Mouse (Mus musculus): ENCODE measurements around the gene 1700029J07Rik. TPM values are rescaled to one million over a fixed set of nuclear protein-coding genes. Genes with fewer than 3 reads are reported as not detected.

1700029J07Rik gene
- polyA plus RNA-seq, 1 experiment from 2014 or later = 6.1 TPM

DNA sequence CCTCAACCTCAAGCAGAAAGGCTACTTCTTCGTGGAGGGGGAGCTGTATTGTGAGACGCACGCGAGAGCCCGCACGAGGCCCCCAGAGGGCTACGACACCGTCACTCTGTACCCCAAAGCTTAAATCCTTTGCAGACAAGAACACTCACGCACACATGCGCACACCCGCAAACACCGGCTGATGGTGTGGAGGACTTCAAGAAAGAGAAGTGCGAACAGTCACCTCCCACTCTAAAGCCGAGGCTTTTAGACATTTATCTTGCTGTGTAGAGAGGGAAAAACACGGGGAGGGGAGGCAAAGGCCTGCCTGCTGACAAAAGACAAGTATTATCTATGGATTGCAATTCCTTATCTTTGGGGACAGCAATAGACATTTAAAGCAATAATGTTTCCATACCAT lies 56.2 kb downstream of the 1700029J07Rik start:
- ATAC-seq (ENCODE audit: low read depth) = no peak
- Histone ChIP-seq H3K9ac (ENCODE audit: low read length) (no peak overlapping the region), H3K27me3 (ENCODE audit: control insufficient read depth, insufficient read depth, low read depth, low read length) (no peaks in the 10 kb centered on the region), H3K27ac (ENCODE audit: low read length) (no peak overlapping the region), H3K9me3 (ENCODE audit: control insufficient read depth, low read length) (no peaks in the 10 kb centered on the region; the same call in 1 of the 2 replicates), H3K4me3 (ENCODE audit: low read length) (no peak overlapping the region), H3K4me1 (replicated peaks; ENCODE audit: control insufficient read depth, insufficient read depth, low read length) (peaks cover 4% of the 10 kb centered on the region; the same call in 1 of the 2 replicates), H3K4me2 (ENCODE audit: low read depth, low read length) (no peak overlapping the region), H3K36me3 (ENCODE audit: control insufficient read depth, insufficient read depth, low read length) (no peaks in the 10 kb centered on the region)
- WGBS = 75% methylated on average over 15 of the region's 15 CpGs

DNA sequence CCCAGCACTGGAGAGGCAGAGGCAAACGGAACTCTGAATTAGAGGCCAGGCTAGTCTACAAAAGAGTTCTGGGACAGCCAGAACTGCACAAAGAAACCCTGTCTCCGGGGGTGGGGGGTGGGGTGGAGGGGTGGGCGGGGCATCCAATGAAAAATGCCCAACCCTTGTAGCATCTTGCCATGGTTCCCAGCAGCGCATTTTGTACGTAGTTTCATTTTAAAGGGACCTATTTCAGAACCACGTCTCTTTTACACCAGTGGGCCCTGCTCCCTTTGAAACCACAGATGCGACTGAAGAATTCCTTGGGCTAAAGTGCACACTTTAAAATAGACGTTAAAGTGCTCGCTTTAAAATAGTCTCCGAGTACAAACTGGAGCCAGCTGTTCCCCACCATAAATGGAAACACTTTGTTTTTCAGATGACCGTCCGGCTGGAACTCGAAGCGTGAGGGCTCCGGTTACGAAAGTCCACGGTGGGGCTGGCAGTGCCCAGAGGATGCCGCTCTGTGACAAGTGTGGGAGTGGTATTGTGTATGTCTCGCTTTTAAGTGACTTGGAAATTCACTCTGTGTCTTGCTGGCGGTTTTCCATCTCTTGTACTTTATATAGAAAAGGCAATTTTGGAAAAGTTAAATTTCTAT lies 57.9 kb downstream of the 1700029J07Rik start:
- 63% methylated on average over 20 of the region's 20 CpGs for WGBS
- Histone ChIP-seq H3K27me3 (ENCODE audit: control insufficient read depth, insufficient read depth, low read depth, low read length) (no peaks in the 10 kb centered on the region), H3K9me3 (ENCODE audit: control insufficient read depth, low read length) (no peaks in the 10 kb centered on the region; the same call in 1 of the 2 replicates), H3K4me1 (replicated peaks; ENCODE audit: control insufficient read depth, insufficient read depth, low read length) (peaks cover 4% of the 10 kb centered on the region; the same call in 1 of the 2 replicates), H3K9ac (ENCODE audit: low read length) (no peak overlapping the region), H3K36me3 (ENCODE audit: control insufficient read depth, insufficient read depth, low read length) (no peaks in the 10 kb centered on the region), H3K4me2 (ENCODE audit: low read depth, low read length) (peak overlapping the region; percentile 32), H3K27ac (ENCODE audit: low read length) (0 out of 2 replicates have a peak overlapping the region, but pooled peaks have one; percentile 10), H3K4me3 (ENCODE audit: low read length) (peak overlapping the region; percentile 20)
- ATAC-seq (ENCODE audit: low read depth) = peak; percentile 67

DNA sequence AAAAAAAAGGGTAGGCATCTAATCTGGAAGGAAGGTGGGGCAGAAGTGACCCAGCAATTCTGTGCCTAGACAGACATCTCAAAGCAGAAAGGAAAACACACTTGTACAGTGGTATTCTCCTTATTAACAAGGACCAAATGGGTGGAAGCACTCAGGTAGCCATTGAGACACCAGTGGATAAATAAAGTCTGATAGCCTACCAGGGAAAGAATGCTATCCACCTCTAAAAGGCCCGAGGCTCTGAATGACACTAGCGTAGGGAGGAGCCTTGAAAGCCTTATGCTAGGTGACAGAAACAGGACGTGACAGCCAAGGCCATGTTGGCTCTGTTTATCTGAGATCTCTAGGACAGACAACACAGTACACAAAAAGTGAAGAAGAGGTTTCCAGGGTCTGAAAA lies 58.6 kb downstream of the 1700029J07Rik start:
- H3K4me1 ChIP-seq (replicated peaks; ENCODE audit: control insufficient read depth, insufficient read depth, low read length) = peaks cover 4% of the 10 kb centered on the region; the same call in 1 of the 2 replicates
- H3K9ac ChIP-seq (ENCODE audit: low read length) = no peak overlapping the region
- H3K4me3 ChIP-seq (ENCODE audit: low read length) = no peak overlapping the region
- no peak overlapping the region for H3K27ac ChIP-seq (ENCODE audit: low read length)
- no peak for ATAC-seq (ENCODE audit: low read depth)
- H3K4me2 ChIP-seq (ENCODE audit: low read depth, low read length) = no peak overlapping the region
- no peaks in the 10 kb centered on the region for H3K27me3 ChIP-seq (ENCODE audit: control insufficient read depth, insufficient read depth, low read depth, low read length)
- H3K36me3 ChIP-seq (ENCODE audit: control insufficient read depth, insufficient read depth, low read length) = no peaks in the 10 kb centered on the region
- H3K9me3 ChIP-seq (ENCODE audit: control insufficient read depth, low read length) = no peaks in the 10 kb centered on the region; the same call in 1 of the 2 replicates
- 67% methylated on average over 3 of the region's 3 CpGs for WGBS

DNA sequence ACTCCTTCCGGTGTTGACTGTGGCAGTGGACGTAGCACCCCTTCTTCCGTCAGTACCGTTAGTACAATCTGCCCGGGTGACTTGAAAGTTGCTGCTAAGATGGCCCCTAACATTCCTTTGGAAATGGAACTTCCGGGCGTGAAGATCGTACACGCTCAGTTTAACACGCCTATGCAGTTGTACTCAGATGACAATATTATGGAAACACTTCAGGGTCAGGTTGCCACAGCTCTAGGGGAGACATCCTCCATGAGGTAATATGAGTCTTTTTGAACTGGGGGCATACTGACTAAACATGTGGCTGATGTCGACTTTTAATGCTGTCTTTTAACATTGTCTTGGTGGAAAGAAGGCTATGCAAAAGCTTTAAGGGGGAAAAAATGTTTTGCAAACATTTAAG lies 61.3 kb downstream of the 1700029J07Rik start:
- whole genome bisulfite sequencing = 72% methylated on average over 11 of the region's 11 CpGs
- H3K27ac ChIP-seq (ENCODE audit: low read length) = no peak overlapping the region
- no peaks in the 10 kb centered on the region for H3K36me3 ChIP-seq (ENCODE audit: control insufficient read depth, insufficient read depth, low read length)
- ATAC-seq (ENCODE audit: low read depth) = no peak
- no peak overlapping the region for H3K9ac ChIP-seq (ENCODE audit: low read length)
- peaks cover 6% of the 10 kb centered on the region; the same call in 1 of the 2 replicates for H3K4me1 ChIP-seq (replicated peaks; ENCODE audit: control insufficient read depth, insufficient read depth, low read length)
- H3K4me3 ChIP-seq (ENCODE audit: low read length) = no peak overlapping the region
- no peak overlapping the region for H3K4me2 ChIP-seq (ENCODE audit: low read depth, low read length)
- no peaks in the 10 kb centered on the region; the same call in 1 of the 2 replicates for H3K9me3 ChIP-seq (ENCODE audit: control insufficient read depth, low read length)
- H3K27me3 ChIP-seq (ENCODE audit: control insufficient read depth, insufficient read depth, low read depth, low read length) = no peaks in the 10 kb centered on the region

DNA sequence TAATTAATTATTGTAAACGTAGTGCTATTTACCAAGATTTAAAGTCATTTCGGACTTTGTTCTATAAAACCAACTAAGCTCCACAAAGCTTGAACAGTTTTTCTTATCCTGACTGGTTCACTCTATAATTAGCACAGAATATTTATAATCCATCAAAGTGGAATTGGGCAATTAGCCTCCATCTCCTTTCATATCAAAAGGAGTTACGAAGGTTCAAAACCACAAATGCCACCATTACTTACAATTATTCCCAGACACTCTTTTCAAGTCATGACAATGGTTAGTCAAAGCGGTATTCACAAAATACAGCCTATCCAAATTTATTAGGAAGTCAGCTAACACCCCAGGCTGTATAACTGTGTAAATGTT lies 68.8 kb downstream of the 1700029J07Rik start:
- ATAC-seq (ENCODE audit: low read depth) = no peak
- H3K27me3 ChIP-seq (ENCODE audit: control insufficient read depth, insufficient read depth, low read depth, low read length) = no peaks in the 10 kb centered on the region
- no peak overlapping the region for H3K4me3 ChIP-seq (ENCODE audit: low read length)
- WGBS = 80% methylated on average over 4 of the region's 4 CpGs
- no peak overlapping the region for H3K9ac ChIP-seq (ENCODE audit: low read length)
- no peak overlapping the region for H3K27ac ChIP-seq (ENCODE audit: low read length)
- H3K9me3 ChIP-seq (ENCODE audit: control insufficient read depth, low read length) = no peaks in the 10 kb centered on the region
- H3K36me3 ChIP-seq (ENCODE audit: control insufficient read depth, insufficient read depth, low read length) = no peaks in the 10 kb centered on the region
- peaks cover 4% of the 10 kb centered on the region; the same call in 1 of the 2 replicates for H3K4me1 ChIP-seq (replicated peaks; ENCODE audit: control insufficient read depth, insufficient read depth, low read length)
- H3K4me2 ChIP-seq (ENCODE audit: low read depth, low read length) = no peak overlapping the region

DNA sequence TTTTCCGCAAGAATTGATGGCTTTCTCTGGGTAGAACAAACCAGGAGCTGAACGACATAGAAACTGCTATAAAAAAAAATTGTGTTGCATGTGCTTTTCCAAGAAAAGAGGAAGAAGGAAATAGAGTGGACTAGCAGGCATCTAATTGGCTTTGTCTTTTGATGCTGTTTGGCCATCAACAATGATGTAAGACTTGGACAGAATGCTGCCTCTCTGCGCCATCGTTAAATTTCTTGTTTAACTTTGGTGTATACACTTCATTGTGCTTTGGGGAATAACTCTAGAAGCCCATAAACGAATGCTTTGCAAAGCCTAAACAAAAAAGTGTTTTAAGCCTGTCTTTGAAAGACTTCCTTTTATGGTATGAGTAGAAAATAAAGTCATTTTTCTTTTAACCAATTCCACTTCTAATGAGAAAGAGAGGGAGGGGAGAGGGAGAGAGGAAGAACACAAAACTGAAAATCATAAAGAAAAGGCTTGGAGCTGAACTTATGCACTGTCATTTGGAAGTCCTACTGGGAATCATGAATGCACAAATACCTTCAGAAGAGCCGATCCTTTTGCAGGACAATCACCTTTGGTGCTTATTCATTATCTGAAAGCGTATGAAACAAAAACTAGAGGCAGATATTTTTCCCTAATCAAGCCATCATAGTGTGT lies 69.3 kb downstream of the 1700029J07Rik start:
- Histone ChIP-seq H3K36me3 (ENCODE audit: control insufficient read depth, insufficient read depth, low read length) (no peaks in the 10 kb centered on the region), H3K4me2 (ENCODE audit: low read depth, low read length) (no peak overlapping the region), H3K27ac (ENCODE audit: low read length) (peak overlapping the region; percentile 40; the same call in 1 of the 2 replicates), H3K27me3 (ENCODE audit: control insufficient read depth, insufficient read depth, low read depth, low read length) (no peaks in the 10 kb centered on the region), H3K9ac (ENCODE audit: low read length) (no peak overlapping the region), H3K9me3 (ENCODE audit: control insufficient read depth, low read length) (no peaks in the 10 kb centered on the region), H3K4me3 (ENCODE audit: low read length) (no peak overlapping the region), H3K4me1 (replicated peaks; ENCODE audit: control insufficient read depth, insufficient read depth, low read length) (peaks cover 4% of the 10 kb centered on the region; the same call in 1 of the 2 replicates)
- WGBS = 60% methylated on average over 7 of the region's 7 CpGs
- ATAC-seq (ENCODE audit: low read depth) = peak; percentile 51; the same call in 1 of the 2 replicates

DNA sequence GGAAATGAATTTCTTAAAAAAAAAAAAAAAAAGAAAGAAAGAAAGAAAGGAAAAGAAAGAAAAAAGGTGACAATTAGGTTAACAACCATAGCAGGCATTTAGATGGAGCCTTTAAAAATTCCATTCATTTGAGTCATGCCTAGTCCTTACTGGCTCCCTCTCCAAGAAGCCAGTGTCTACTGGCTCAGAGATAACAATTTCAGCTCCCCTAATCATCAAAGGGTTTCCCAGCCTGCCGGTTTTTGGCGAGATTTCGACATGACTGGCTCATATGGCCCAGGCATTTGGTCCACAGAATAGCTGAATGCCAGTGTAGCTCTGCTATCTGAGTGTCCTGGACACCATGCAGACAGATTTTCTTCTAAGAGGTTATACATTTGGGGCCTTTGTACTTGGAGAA lies 71.4 kb downstream of the 1700029J07Rik start:
- peaks cover 2% of the 10 kb centered on the region; the same call in 1 of the 2 replicates for H3K4me1 ChIP-seq (replicated peaks; ENCODE audit: control insufficient read depth, insufficient read depth, low read length)
- H3K4me3 ChIP-seq (ENCODE audit: low read length) = no peak overlapping the region
- no peaks in the 10 kb centered on the region for H3K36me3 ChIP-seq (ENCODE audit: control insufficient read depth, insufficient read depth, low read length)
- no peaks in the 10 kb centered on the region for H3K27me3 ChIP-seq (ENCODE audit: control insufficient read depth, insufficient read depth, low read depth, low read length)
- no peak overlapping the region for H3K27ac ChIP-seq (ENCODE audit: low read length)
- H3K4me2 ChIP-seq (ENCODE audit: low read depth, low read length) = no peak overlapping the region
- no peak overlapping the region for H3K9ac ChIP-seq (ENCODE audit: low read length)
- H3K9me3 ChIP-seq (ENCODE audit: control insufficient read depth, low read length) = no peaks in the 10 kb centered on the region
- ATAC-seq (ENCODE audit: low read depth) = peak; percentile 48; the same call in 1 of the 2 replicates
- WGBS = 12% methylated on average over 3 of the region's 3 CpGs

Other genes with a start within 250 kb of the 1700029J07Rik start
- 45.5 and 48.6 TPM in 2 replicates for gene Pdlim3, start 89.8 kb downstream of the 1700029J07Rik start, polyA plus RNA-seq (2015; fragmentation: Nextera tagmentation; extraction: Ambion mirVana)
- gene Ccdc110, start 40.6 kb downstream of the 1700029J07Rik start, polyA plus RNA-seq (2015; fragmentation: Nextera tagmentation; extraction: Ambion mirVana) = not detected in 2 replicates
- gene Ufsp2, start 276 bp upstream of the 1700029J07Rik start, polyA plus RNA-seq (2015; fragmentation: Nextera tagmentation; extraction: Ambion mirVana) = 82.7 and 90.7 TPM in 2 replicates
- gene Lrp2bp, start 24.1 kb upstream of the 1700029J07Rik start, polyA plus RNA-seq (2015; fragmentation: Nextera tagmentation; extraction: Ambion mirVana) = 0.80 and 1.2 TPM in 2 replicates
- 37.0 and 56.6 TPM in 2 replicates for gene Ankrd37, start 30.5 kb upstream of the 1700029J07Rik start, polyA plus RNA-seq (2015; fragmentation: Nextera tagmentation; extraction: Ambion mirVana)
- gene Cfap97, start 176.5 kb upstream of the 1700029J07Rik start, polyA plus RNA-seq (2015; fragmentation: Nextera tagmentation; extraction: Ambion mirVana) = 23.3 and 28.5 TPM in 2 replicates
- gene Snx25, start 176.9 kb upstream of the 1700029J07Rik start, polyA plus RNA-seq (2015; fragmentation: Nextera tagmentation; extraction: Ambion mirVana) = 9.4 TPM in 2 replicates
- gene Slc25a4, start 236.0 kb upstream of the 1700029J07Rik start, polyA plus RNA-seq (2015; fragmentation: Nextera tagmentation; extraction: Ambion mirVana) = 421 and 425 TPM in 2 replicates